Mouse (Mus musculus) testis, adult 2 months (tissue): ENCODE measurements around the gene Cacna2d1.

Source experiments
- CTCF ChIP-seq: fragments of 200-500 bp; IDR thresholded peaks from 2 replicates; pipeline ENCODE4 v1.5.1; 2012; ENCODE audit warnings: low read depth, mild to moderate bottlenecking, inconsistent platforms, low read length, moderate library complexity; ENCODE audit not compliant: control insufficient read depth, insufficient read depth, insufficient replicate concordance
- POLR2A ChIP-seq: fragments of 200-500 bp; IDR thresholded peaks from 2 replicates; pipeline ENCODE4 v1.6.1; 2012; ENCODE audit warnings: low read depth, mild to moderate bottlenecking, inconsistent platforms, low read length, moderate library complexity; ENCODE audit not compliant: control insufficient read depth

GRCm38 (mm10) chr5:16082253-16082652, 147.8 kb downstream of the Cacna2d1 start:
- TF ChIP-seq CTCF (no peak), POLR2A (no peak)
